Mouse (Mus musculus) thymus, postnatal 36 days (tissue): ENCODE measurements at regions not wholly inside any gene's neighbourhood (a gene's known extent, or its start where the extent isn't known, plus 50 kb on each side); places are given as distances from the start of the nearest gene placed in this dataset.
"Not testable (repeated sequence)": the region's sequence is repeated elsewhere in the genome, so short reads cannot be mapped to it uniquely, and the experiment has no call there.

Experiments
- DNase-seq, 2 experiments: peaks; one replicate each; pipeline ENCODE4 v3.0.0; 2022; ENCODE audit warnings: mixed read lengths in 2 of 2

GRCm38 (mm10) chr10:96188168-96188567, 51.8 kb downstream of the Gm5426 start:
- no peak for DNase-seq

- no peak for DNase-seq
These were observed 54.0 kb downstream of the Gm5426 start for GRCm38 (mm10) chr10:96190168-96190987.

GRCm38 (mm10) chr10:96200932-96201641, 64.7 kb downstream of the Gm5426 start:
- DNase-seq = peak; percentile 52

DNA sequence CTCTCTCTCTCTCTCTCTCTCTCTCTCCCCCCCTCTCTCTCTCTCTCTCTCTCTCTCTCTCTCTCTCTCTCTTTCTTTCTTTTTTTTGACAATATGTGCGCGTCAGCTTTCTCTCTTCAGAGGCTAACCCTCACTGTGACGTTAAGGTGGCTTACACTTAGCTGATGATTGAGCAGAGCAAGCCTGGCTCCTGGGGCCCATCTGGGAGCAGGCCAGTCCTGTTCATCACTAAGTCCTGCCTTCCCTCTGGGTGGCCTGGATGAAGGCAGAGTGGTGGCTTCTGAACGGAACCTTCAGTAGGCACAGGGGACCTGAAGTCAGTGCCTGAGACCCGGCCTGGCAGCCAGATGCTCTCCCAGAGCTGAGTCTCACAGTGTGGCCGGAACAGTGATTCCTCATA, 65.5 kb downstream of the Gm5426 start:
- peak in 1 of 2 experiments; percentile 10 for DNase-seq

DNA sequence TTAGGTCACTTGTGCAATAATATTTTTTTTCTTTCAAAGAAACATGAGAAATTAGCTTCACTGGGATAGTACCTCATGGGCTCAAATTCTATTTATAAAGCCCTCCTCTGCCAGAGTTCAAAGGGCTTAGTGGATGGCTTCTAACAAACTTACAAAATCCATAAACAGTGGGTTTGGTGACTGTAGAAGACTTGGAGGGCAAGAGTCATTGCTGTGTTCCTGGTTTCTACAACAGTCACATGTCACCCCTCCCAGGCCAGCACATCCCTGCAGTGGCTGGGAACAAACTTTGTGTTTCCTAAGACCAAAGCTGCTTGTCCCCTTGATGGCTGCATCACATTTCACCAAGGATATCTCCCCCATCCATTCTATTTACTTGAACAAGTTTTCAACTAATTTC, 66.5 kb downstream of the Gm5426 start:
- DNase-seq = no peak

- no peak for DNase-seq
These were observed 67.8 kb downstream of the Gm5426 start for GRCm38 (mm10) chr10:96204198-96204597.

- no peak for DNase-seq
These were observed 72.8 kb downstream of the Gm5426 start for GRCm38 (mm10) chr10:96209171-96209570.

DNA sequence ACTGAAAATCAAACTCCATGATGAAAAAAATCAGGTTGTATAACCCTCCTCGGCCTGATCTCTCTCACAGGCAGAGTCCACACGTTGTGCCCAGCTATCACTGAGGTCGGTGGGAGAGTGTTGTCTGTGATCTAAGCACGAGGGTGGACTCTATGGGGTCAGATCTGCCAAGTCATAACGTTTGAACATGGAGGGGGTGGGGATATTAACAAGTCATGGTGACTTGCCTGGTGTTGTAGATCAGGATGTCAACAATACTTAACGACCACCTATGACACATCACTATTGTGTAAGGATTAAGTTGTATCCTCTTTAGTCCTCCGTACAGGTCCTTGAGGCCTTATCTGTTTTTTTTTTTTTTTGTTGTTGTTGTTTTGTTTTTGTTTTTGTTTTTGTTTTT, 74.8 kb downstream of the Gm5426 start:
- no peak for DNase-seq

- peak; percentile 76 to 81 for DNase-seq
These were observed 77.5 kb downstream of the Gm5426 start for GRCm38 (mm10) chr10:96213876-96214275.

DNA sequence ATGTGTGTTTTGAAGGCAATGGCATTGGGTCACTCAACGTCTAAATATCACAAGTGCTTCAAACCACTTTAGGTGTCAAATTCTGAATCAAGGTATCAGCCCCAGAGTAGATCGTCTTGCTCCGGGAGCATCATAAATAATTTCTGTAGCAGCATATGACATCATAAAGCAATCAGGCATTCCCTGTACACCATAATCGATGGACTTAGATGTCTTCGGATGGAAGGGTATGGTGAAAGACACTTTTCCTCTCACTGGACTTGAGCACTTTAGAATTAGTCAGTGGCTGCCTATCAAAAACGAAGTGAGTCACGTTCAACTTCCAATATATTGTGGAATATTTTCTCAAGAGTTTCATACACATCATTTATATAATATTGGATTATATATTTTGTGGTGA, 77.9 kb downstream of the Gm5426 start:
- no peak for DNase-seq

DNA sequence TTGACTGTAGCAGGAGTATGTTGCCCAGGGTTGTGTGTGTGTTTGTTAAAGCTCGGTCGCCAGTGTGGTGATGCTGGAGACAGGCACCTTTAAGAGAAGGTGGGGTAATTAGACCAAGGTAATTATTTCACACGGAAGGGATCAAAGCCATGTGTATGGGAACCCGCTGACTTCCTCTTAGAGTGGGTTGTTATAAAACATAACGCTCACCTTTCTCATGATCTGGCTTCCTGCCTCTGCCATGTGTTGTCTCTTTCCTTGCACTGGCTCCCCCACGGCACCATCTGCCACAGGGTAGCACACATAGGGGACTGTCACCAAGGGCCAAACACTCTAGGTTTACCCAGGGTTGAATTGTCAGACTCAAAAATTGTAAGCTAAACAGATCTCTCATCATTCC, 78.5 kb downstream of the Gm5426 start:
- peak; percentile 53 to 62 for DNase-seq

GRCm38 (mm10) chr10:96220731-96221130, 84.3 kb downstream of the Gm5426 start:
- no peak for DNase-seq

GRCm38 (mm10) chr10:96230391-96230790, 94.0 kb downstream of the Gm5426 start:
- DNase-seq = peak in 1 of 2 experiments; percentile 12

- no peak for DNase-seq
These were observed 94.9 kb downstream of the Gm5426 start for GRCm38 (mm10) chr10:96231309-96231708.

- no peak for DNase-seq
These were observed 96.5 kb downstream of the Gm5426 start for GRCm38 (mm10) chr10:96232889-96233288.

GRCm38 (mm10) chr10:96234564-96235412, 98.4 kb downstream of the Gm5426 start:
- no peak for DNase-seq

GRCm38 (mm10) chr10:96236031-96236430, 99.6 kb downstream of the Gm5426 start:
- not testable (repeated sequence) for DNase-seq

GRCm38 (mm10) chr10:96236777-96237373, 100.5 kb downstream of the Gm5426 start:
- no peak for DNase-seq

GRCm38 (mm10) chr10:96237572-96238130, 101.2 kb downstream of the Gm5426 start:
- DNase-seq = no peak

DNA sequence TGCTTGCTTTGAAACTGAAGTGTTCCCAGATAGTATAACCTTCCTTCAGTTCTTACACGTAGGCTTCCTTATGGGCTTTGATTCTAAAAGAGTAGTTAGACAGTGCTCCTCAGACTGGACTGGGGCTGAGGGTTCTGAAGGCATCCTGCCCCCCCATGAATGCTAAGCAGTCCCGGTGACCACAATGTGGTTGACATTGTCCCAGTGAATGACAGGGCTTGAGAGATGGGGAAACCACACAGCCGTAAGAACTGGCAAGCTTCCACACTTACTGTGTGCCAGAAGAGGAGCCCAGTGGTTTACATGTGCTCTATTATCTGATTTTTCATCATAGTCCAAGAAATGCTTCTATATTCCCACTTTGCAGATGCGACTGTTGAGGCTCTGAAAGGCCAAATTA, 101.8 kb downstream of the Gm5426 start:
- no peak for DNase-seq

- DNase-seq = no peak
These were observed 102.4 kb downstream of the Gm5426 start for GRCm38 (mm10) chr10:96238850-96239249.

DNA sequence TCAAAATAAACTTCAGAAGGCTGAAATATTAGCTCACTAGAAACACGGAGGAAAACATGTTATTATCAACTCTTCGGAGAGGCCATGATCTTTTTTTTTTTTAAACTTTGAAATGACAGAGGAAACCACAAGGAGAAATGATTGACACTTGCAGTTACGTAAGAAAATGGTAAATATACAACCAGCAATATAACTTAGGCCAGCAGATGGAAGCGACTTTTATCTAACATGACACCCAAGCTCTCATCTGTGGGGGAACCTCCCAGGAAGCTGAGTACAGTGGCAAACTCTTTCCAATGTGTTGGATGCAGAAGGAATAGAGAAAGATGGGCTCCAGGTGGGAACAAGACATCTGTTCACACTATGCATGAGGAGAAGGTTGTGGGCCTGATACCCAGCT, 104.2 kb downstream of the Gm5426 start:
- DNase-seq = no peak
